Mouse (Mus musculus) cerebral cortex, adult 2 months (tissue): ENCODE data around the gene Pigz.

Source experiments
- WGBS: fragments of 180-500 bp; shearing (Covaris S2); methylation state at CpG from one replicate; pipeline ENCODE4 v1.1.7; 2018; 5-methylcytosine and 5-hydroxymethylcytosine counted together

Gene Pigz

DNA sequence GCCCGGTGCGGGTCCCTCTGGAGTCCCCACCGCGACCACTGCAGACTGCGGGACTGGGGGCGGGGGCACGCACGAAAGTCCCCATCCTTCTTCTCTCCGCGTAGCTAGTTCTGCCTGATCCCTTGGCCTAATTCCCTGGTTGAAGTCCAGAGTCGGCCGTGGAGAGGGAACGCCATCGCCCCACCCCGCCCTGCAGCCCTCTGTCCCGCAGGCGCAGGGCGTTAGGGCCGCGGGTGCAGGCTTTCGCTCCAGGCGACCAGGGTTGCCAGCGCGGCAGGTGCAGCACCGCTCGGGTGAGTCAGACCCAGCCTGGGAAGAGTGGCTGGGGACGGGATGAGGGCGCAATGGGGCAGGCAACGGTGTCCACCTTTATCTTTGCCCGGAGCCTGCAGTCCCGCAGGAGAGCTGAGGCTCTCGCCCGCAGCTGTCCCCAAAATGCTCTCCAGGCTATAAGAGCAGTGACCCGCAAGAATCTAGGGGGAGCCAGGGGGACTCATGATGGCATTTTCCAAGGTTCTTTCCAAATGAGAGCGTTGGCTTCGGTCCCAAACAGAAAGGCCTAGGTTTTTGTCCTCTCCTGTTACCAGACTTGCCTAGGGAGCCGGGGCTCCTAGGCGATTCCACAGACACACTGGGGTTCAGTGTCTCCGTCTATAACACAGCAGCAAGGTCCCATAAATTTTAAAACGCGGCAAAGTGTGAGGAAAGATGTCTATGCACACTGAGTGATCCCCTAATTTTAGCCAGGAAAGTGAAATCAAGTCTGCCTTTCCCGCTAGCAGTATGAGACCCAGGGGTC lies at the start of gene Pigz:
Gene Pigz, plus strand, starts transcription at position 101 of the 799 bp plus-strand sequence.
- WGBS, result 5% methylated on average over 42 of the region's 42 CpGs

GRCm38 (mm10) chr16:31883902-31884301 lies 49.7 kb upstream of the Pigz start:
- WGBS, result 51% methylated on average over 6 of the region's 6 CpGs

- WGBS, result 85% methylated on average over 7 of the region's 7 CpGs
Observed at GRCm38 (mm10) chr16:31890907-31891306, 42.7 kb upstream of the Pigz start.

- WGBS, result 81% methylated on average over 5 of the region's 5 CpGs
Observed at GRCm38 (mm10) chr16:31893396-31894141, 40.1 kb upstream of the Pigz start.

GRCm38 (mm10) chr16:31896971-31897774 lies 36.5 kb upstream of the Pigz start:
- WGBS, result 17% methylated on average over 29 of the region's 29 CpGs

DNA sequence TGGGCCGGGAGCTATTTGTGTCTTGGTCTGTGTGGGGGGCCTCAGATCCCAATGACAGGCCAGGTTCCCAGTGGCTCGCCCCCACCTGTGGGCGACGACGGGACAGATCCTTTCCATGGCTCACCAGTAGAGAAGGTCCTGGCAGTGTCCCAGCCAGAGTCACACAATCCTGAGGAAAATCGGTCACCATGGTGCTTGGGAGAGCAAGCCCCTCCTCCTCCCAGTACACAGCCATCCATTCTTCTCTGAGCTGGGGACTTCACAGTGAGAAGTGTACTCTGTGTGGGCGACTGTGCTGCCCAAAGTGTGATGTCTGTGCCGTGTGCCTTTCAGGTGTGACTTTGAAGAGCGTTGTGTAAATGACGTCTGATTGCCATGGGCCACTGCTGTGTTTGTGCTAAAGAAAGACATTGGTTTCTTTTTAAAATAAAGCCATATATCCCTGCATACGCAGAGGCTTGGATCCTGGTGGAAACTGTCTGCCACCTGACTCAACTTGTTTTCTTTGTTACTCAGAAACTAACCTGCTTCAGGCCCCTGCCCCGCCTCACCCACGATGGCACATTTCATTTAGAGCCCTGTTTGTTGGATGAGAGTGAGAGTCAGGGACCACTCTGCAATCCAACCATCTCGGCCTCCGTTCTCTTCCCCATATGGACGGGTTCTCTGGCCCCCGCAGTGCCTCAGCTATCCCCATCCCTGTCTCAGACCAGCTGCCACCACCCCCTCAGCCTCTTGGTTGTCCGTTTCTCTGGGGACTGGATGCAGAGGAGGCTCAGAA lies 34.9 kb upstream of the Pigz start:
- 30% methylated on average over 18 of the region's 18 CpGs for WGBS

- 85% methylated on average over 1 of the region's 1 CpGs for WGBS
Observed at GRCm38 (mm10) chr16:31901886-31902285, 31.8 kb upstream of the Pigz start.

DNA sequence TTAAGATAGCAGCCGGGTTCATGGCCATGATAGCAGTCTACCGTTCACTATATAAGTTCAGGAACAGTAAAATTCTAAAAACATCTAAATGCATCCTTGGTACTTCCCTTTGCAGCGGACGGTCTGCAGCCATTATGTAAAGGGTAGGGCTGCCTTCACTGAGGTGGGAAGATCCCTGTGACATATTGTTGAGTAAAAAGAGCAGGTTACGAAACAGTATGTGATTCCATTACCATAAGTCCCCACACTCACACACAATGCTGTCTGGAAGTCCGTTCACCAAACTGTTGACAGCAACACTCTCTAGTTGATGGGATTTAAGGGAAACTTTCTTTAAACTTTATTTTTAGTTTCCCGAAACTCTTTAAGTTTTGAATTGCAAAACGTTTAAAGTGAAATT lies 30.4 kb upstream of the Pigz start:
- WGBS, result 58% methylated on average over 8 of the region's 8 CpGs

DNA sequence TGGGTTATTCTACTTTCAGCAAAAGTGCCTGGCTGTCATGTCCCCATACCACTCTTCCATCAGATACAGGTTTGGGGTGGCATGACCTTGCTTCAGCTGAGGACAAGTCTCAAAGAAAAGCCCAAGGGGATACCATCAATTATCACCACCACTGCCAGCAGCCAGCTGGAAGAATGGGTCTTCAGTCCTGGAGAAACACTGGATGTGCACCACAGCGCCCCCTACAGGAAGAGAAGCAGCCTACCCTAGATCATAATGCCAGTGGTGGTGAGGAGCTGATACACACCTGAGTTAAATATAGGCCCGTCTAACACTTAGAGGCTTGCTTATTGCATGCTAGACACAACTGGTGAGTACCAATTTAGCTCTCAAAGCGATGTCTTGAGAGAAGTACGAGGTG lies 28.3 kb upstream of the Pigz start:
- 58% methylated on average over 4 of the region's 4 CpGs for WGBS

- WGBS, result 32% methylated on average over 20 of the region's 20 CpGs
Observed at GRCm38 (mm10) chr16:31905891-31906825, 27.5 kb upstream of the Pigz start.

GRCm38 (mm10) chr16:31906896-31907295 lies 26.8 kb upstream of the Pigz start:
- WGBS, result 23% methylated on average over 9 of the region's 9 CpGs

DNA sequence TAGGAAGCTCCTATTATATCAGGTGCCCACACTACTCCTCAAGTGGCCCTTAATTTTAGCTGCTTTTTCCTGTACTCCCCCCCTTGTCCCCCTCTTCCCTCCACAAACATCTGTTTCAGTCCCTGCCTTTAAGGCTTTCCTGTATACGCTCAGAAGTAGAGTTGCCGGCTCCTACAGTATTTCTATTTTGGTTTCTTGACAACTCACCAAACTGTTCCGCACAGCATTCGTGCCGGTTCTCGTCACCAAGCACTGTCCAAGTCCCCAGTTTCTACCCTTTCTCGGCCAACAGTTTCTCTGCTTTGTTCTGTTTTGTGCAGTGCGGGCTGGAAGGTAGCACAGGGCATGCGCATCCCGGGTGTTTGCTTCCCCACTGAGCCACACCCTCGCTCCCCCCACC lies 24.7 kb upstream of the Pigz start:
- 35% methylated on average over 11 of the region's 11 CpGs for WGBS

DNA sequence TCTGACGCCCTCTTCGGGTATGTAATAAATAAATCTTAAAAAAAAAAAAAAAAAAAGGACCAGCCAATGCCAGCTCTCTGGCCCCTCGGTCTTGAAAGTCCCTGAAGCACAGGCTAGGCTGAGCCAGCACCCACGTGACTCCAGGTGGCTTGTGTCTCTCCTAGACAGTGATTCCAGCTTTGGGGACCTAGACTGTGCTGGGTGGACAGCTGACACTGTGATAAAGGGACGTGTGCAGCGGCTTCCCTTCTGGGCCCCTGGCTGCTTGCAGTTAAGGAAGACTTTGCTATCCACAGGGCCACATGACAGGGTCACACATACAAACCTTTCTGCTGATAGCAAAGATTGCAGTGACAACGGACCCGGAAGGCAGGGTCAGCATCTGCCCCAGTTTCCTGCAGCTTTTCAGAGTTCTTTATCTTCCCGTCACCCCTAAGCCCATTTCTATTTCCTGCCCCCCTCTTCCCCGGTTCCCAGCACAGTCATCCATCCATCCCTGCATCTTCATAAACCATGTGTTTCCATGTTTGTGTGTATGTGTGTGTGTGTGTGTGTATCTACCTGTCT lies 23.3 kb upstream of the Pigz start:
- 70% methylated on average over 10 of the region's 10 CpGs for WGBS

DNA sequence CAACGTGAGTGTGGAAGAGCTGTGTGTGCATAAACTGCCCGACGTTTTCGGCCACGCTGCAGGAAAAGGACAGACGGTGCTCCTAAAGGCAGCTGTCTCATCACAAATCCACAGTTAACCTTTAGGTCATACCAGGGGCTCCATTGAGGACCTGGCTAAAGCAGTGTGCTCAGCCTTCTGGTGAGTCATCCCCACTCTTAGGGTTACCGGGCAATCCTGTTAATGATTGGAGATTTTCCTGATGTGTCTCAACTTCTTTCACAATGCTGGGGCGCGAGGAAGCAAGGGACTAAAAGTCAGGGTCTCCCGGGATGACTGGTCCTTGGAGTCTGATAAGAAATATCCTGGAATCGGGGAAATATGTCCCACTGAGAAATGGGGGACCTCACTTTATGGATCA lies 15.9 kb upstream of the Pigz start:
- WGBS, result 83% methylated on average over 11 of the region's 11 CpGs

DNA sequence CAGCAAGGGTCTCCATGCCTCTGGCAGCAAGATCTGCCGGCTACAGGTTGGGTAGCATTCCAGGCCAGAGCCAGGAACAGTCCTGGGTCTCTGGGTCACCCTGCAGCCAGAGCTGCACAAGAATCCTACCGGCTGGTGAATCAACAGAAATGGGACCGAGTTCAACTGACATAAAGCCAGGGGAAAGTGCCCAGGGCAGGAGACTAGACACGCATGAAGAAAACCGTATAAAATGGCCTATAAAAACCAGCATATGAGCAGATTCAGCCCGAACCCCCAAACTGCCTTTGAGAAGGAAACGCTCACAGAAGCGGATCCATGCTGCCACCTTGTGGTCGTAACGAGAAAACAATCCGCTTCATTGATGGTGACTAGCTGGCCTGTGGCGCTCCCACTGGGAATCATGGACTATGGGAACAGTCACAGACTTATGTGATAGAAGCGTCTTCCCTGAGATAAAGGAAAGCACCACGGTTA lies 15.4 kb upstream of the Pigz start:
- WGBS, result 2% methylated on average over 14 of the region's 14 CpGs

DNA sequence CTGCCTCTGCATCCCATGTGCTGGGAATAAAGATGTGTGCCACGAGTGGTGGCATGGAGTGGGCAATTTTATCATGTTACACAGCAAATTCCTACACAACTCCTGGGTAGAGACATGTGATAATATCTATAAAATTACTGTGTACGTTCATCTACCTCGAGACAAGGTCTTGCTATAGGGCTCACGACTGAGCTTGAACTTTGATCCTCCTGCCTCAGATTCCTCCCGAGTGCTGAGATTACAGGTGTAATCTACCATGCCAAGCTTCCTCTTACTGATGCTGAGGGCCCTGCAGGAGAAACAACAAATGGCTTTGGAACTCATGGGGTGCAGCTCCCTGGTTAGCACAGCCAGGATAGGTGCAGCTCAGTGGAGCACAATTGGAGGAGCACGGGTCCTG lies 9.3 kb upstream of the Pigz start:
- 92% methylated on average over 6 of the region's 6 CpGs for WGBS

- WGBS, result 88% methylated on average over 6 of the region's 6 CpGs
Observed at GRCm38 (mm10) chr16:31926091-31926490, 7.6 kb upstream of the Pigz start.

- WGBS, result 89% methylated on average over 13 of the region's 13 CpGs
Observed at GRCm38 (mm10) chr16:31926547-31927182, 7.0 kb upstream of the Pigz start.

DNA sequence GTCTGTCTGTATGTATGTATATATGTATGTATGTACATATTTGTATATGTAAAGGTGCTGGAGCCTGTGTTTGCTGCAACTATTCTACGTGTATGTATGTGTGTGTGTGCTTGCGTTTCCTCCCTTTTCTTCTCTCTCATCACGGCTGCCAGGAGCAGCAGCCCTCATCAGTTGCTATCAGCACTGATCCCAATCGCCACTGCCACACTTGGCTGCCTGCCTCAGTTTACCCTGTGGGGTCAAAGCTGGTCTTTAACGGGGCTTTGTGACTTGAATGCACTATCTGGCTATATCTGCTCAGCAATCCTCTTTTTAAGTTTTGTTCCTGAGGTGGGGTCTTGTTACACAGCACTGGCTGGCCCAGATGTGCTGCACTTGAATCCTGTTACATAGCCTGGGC lies 6.2 kb upstream of the Pigz start:
- WGBS, result 92% methylated on average over 5 of the region's 5 CpGs
